Mouse (Mus musculus): Measurements from ENCODE around the gene Fbl. TPM values are rescaled to one million over a fixed set of nuclear protein-coding genes. Genes with fewer than 3 reads are reported as not detected.

Fbl gene
- polyA plus RNA-seq (2014; fragmentation: Illumina TruSeq; extraction: RNeasy Lipid Tissue Mini Kit (QIAGEN cat#74804); ENCODE audit: low read depth, low replicate concordance): 11.6 TPM

GRCm38 (mm10) chr7:28169489-28170422 is at the start of gene Fbl:
Gene Fbl (plus strand): TSS chr7:28169710.

DNA sequence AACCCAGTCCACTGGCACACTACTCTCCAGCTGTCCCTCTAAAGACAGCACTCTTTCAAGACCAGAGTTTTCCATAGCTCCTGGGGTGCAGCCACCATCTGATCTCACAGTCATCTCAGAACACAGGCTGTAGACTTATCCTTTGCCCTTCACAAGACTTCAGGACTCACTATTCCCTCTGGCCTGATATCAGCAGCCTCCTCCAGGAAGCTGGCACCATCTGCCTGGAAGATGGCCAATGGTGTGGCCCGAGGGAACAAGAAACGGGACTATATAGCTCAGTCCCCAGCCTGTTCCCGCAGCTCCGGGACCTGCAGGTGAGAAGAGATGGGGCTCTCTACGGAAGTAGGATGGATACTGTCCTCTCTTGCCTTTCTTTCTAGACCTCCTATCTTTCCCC is 40.3 kb upstream of the Fbl start, which contains the start of gene 9530053A07Rik:
Gene 9530053A07Rik (plus strand): TSS at position 301 of the 400 bp plus-strand sequence.

GRCm38 (mm10) chr7:28179228-28179627 is 9.7 kb downstream of the Fbl start, which contains the start of gene Dyrk1b:
Gene Dyrk1b (plus strand): TSS chr7:28179469.

Other genes with a start within 250 kb of the Fbl start
- 4.2 TPM for gene Zfp974, start 240.2 kb upstream of the Fbl start, polyA plus RNA-seq (2014; fragmentation: Illumina TruSeq; extraction: RNeasy Lipid Tissue Mini Kit (QIAGEN cat#74804); ENCODE audit: low read depth, low replicate concordance)
- gene Zfp780b, start 190.5 kb upstream of the Fbl start, polyA plus RNA-seq (2014; fragmentation: Illumina TruSeq; extraction: RNeasy Lipid Tissue Mini Kit (QIAGEN cat#74804); ENCODE audit: low read depth, low replicate concordance): 8.6 TPM
- 0.42 TPM for gene Zfp850, start 155.6 kb upstream of the Fbl start, polyA plus RNA-seq (2014; fragmentation: Illumina TruSeq; extraction: RNeasy Lipid Tissue Mini Kit (QIAGEN cat#74804); ENCODE audit: low read depth, low replicate concordance)
- gene Psmc4, start 119.6 kb upstream of the Fbl start, polyA plus RNA-seq (2014; fragmentation: Illumina TruSeq; extraction: RNeasy Lipid Tissue Mini Kit (QIAGEN cat#74804); ENCODE audit: low read depth, low replicate concordance): 44.3 TPM
- gene Fcgbp, start 98.5 kb upstream of the Fbl start, polyA plus RNA-seq (2014; fragmentation: Illumina TruSeq; extraction: RNeasy Lipid Tissue Mini Kit (QIAGEN cat#74804); ENCODE audit: low read depth, low replicate concordance): not detected
- not detected for gene 9530053A07Rik, start 40.2 kb upstream of the Fbl start, polyA plus RNA-seq (2014; fragmentation: Illumina TruSeq; extraction: RNeasy Lipid Tissue Mini Kit (QIAGEN cat#74804); ENCODE audit: low read depth, low replicate concordance)
- 0.37 TPM for gene Dyrk1b, start 9.8 kb downstream of the Fbl start, polyA plus RNA-seq (2014; fragmentation: Illumina TruSeq; extraction: RNeasy Lipid Tissue Mini Kit (QIAGEN cat#74804); ENCODE audit: low read depth, low replicate concordance)
- 0.37 TPM for gene Eid2, start 98.2 kb downstream of the Fbl start, polyA plus RNA-seq (2014; fragmentation: Illumina TruSeq; extraction: RNeasy Lipid Tissue Mini Kit (QIAGEN cat#74804); ENCODE audit: low read depth, low replicate concordance)
- 3.9 TPM for gene Eid2b, start 108.0 kb downstream of the Fbl start, polyA plus RNA-seq (2014; fragmentation: Illumina TruSeq; extraction: RNeasy Lipid Tissue Mini Kit (QIAGEN cat#74804); ENCODE audit: low read depth, low replicate concordance)
- not detected for gene Selenov, start 121.5 kb downstream of the Fbl start, polyA plus RNA-seq (2014; fragmentation: Illumina TruSeq; extraction: RNeasy Lipid Tissue Mini Kit (QIAGEN cat#74804); ENCODE audit: low read depth, low replicate concordance)
- not detected for gene Dll3, start 132.5 kb downstream of the Fbl start, polyA plus RNA-seq (2014; fragmentation: Illumina TruSeq; extraction: RNeasy Lipid Tissue Mini Kit (QIAGEN cat#74804); ENCODE audit: low read depth, low replicate concordance)
- 6.1 TPM for gene Timm50, start 142.4 kb downstream of the Fbl start, polyA plus RNA-seq (2014; fragmentation: Illumina TruSeq; extraction: RNeasy Lipid Tissue Mini Kit (QIAGEN cat#74804); ENCODE audit: low read depth, low replicate concordance)
- 11.9 TPM for gene Supt5, start 169.0 kb downstream of the Fbl start, polyA plus RNA-seq (2014; fragmentation: Illumina TruSeq; extraction: RNeasy Lipid Tissue Mini Kit (QIAGEN cat#74804); ENCODE audit: low read depth, low replicate concordance)
- gene Rps16, start 180.9 kb downstream of the Fbl start, polyA plus RNA-seq (2014; fragmentation: Illumina TruSeq; extraction: RNeasy Lipid Tissue Mini Kit (QIAGEN cat#74804); ENCODE audit: low read depth, low replicate concordance): 116 TPM
- gene Plekhg2, start 202.9 kb downstream of the Fbl start, polyA plus RNA-seq (2014; fragmentation: Illumina TruSeq; extraction: RNeasy Lipid Tissue Mini Kit (QIAGEN cat#74804); ENCODE audit: low read depth, low replicate concordance): 0.74 TPM
- 87.4 TPM for gene Zfp36, start 210.5 kb downstream of the Fbl start, polyA plus RNA-seq (2014; fragmentation: Illumina TruSeq; extraction: RNeasy Lipid Tissue Mini Kit (QIAGEN cat#74804); ENCODE audit: low read depth, low replicate concordance)
- 1.7 TPM for gene Med29, start 223.0 kb downstream of the Fbl start, polyA plus RNA-seq (2014; fragmentation: Illumina TruSeq; extraction: RNeasy Lipid Tissue Mini Kit (QIAGEN cat#74804); ENCODE audit: low read depth, low replicate concordance)
- gene Paf1, start 223.2 kb downstream of the Fbl start, polyA plus RNA-seq (2014; fragmentation: Illumina TruSeq; extraction: RNeasy Lipid Tissue Mini Kit (QIAGEN cat#74804); ENCODE audit: low read depth, low replicate concordance): 27.4 TPM